Mouse (Mus musculus): ENCODE results near the gene Pmel. TPM values are rescaled to one million over a fixed set of nuclear protein-coding genes. Genes with fewer than 3 reads are reported as not detected.
A peak's percentile ranks its signal among the peaks of the same experiment; 100 is the strongest.

Gene Pmel
- total RNA-seq (2012; rRNA removed), result 7.1 and 7.6 TPM in 2 replicates
- total RNA-seq (2014; rRNA removed), result 5.3 and 5.5 TPM in 2 replicates
- 8.8 and 9.4 TPM in 2 replicates for polyA plus RNA-seq (2012; ENCODE audit: insufficient read length, low read depth)

- Histone ChIP-seq H3K36me3 (replicated peaks in 1 of 2; ENCODE audit: control insufficient read depth in 1 of 2, insufficient read depth in 1 of 2, low read length in 1 of 2) (peaks cover 35 to 41% of the 10 kb centered on the region in 2 experiments), H3K79me2 (replicated peaks; ENCODE audit: control insufficient read depth, extremely low read depth, insufficient read depth, poor library complexity, severe bottlenecking) (peaks cover 22% of the 10 kb centered on the region), H3K9ac (ENCODE audit: insufficient read depth, low read depth) (peak within 1 kb of the TSS; percentile 98), H3K9me3 (replicated peaks; ENCODE audit: low read length) (no peaks in the 10 kb centered on the region), H3K4me1 (ENCODE audit: control insufficient read depth in 1 of 2, insufficient read depth in 2 of 2) (peaks cover 3 to 42% of the 10 kb centered on the region in 2 experiments; a peak in 3 of 4 replicates), H3K4me3 (replicated peaks in 1 of 3; ENCODE audit: low read depth in 2 of 3, low read length in 2 of 3, poor library complexity in 1 of 3) (peak within 1 kb of the TSS; percentile 77 to 90 (median 80)), H3K4me2 (ENCODE audit: insufficient read depth, low read depth, poor library complexity, severe bottlenecking) (peak within 1 kb of the TSS; percentile 91), H3K27me3 (replicated peaks) (no peaks in the 10 kb centered on the region), H3K27ac (ENCODE audit: insufficient read depth, low read depth) (peak within 1 kb of the TSS; percentile 52)
- TF ChIP-seq MYC (IDR thresholded peaks at IDR 0.05; ENCODE audit: low read depth, low read length), result no peak
- no peak for TF ChIP-seq SMC3 (IDR thresholded peaks at IDR 0.05; ENCODE audit: low read depth, low read length)
- no peak for TF ChIP-seq POLR2A (IDR thresholded peaks at IDR 0.05; ENCODE audit: low read depth, low read length)
- TF ChIP-seq MAZ (IDR thresholded peaks at IDR 0.05; ENCODE audit: low read depth, low read length), result no peak
- TF ChIP-seq ELF1 (IDR thresholded peaks at IDR 0.05; ENCODE audit: low read depth, low read length), result no peak
- TF ChIP-seq NRF1 (IDR thresholded peaks at IDR 0.05; ENCODE audit: low read depth, low read length), result no peak
- TF ChIP-seq GABPA (IDR thresholded peaks at IDR 0.05; ENCODE audit: insufficient replicate concordance, low read depth, low read length), result no peak
- no peak for TF ChIP-seq UBTF (IDR thresholded peaks at IDR 0.05; ENCODE audit: low read depth, low read length)
- TF ChIP-seq MXI1 (IDR thresholded peaks at IDR 0.05; ENCODE audit: low read depth, low read length), result no peak
- in situ Hi-C loops (cut with MboI; ENCODE audit: low pct_ligation_motif_present, low pct_unique_long_range_greater_than_20kb, low sequenced_read_pairs) (no loop called here), dilution Hi-C loops (cut with MboI; ENCODE audit: extremely low pct_ligation_motif_present, extremely low pct_unique_long_range_greater_than_20kb, low sequenced_read_pairs) (no loop called here)
- DNase-seq (ENCODE audit: extremely low read depth), result no peak
Observed at GRCm38 (mm10) chr10:128703895-128704294, at the start of gene Pmel. Gene Pmel (plus strand): TSS chr10:128704195.

GRCm38 (mm10) chr10:128655254-128655653 is 48.7 kb upstream of the Pmel start:
- dilution Hi-C loops (cut with MboI; ENCODE audit: extremely low pct_ligation_motif_present, extremely low pct_unique_long_range_greater_than_20kb, low sequenced_read_pairs), result no loop called here
- H3K9ac ChIP-seq (ENCODE audit: insufficient read depth, low read depth), result no peak overlapping the region
- no peak for TF ChIP-seq POLR2A (IDR thresholded peaks at IDR 0.05; ENCODE audit: low read depth, low read length)
- TF ChIP-seq RAD21 (IDR thresholded peaks at IDR 0.05; ENCODE audit: low read depth, low read length), result no peak
- TF ChIP-seq JUND (conservative IDR thresholded peaks at IDR 0.05; ENCODE audit: low read depth, low read length), result no peak
- TF ChIP-seq KAT2A (IDR thresholded peaks at IDR 0.05; ENCODE audit: insufficient replicate concordance, low read length), result no peak
- TF ChIP-seq HCFC1 (IDR thresholded peaks at IDR 0.05; ENCODE audit: low read depth, low read length), result no peak
- no peak for TF ChIP-seq JUN (IDR thresholded peaks at IDR 0.05; ENCODE audit: insufficient read depth, low read depth, low read length)
- TF ChIP-seq MAX (IDR thresholded peaks at IDR 0.05; ENCODE audit: low read length), result no peak
- TF ChIP-seq ELF1 (IDR thresholded peaks at IDR 0.05; ENCODE audit: low read depth, low read length), result no peak
- no peak for TF ChIP-seq MAZ (IDR thresholded peaks at IDR 0.05; ENCODE audit: low read depth, low read length)
- TF ChIP-seq ZC3H11A (IDR thresholded peaks at IDR 0.05; ENCODE audit: low read depth, low read length), result no peak
- TF ChIP-seq ZKSCAN1 (IDR thresholded peaks at IDR 0.05; ENCODE audit: borderline replicate concordance, low read depth, low read length), result no peak
- no peak for TF ChIP-seq NELFE (IDR thresholded peaks at IDR 0.05; ENCODE audit: low read depth, low read length)
- no peak for TF ChIP-seq IRF4 (IDR thresholded peaks at IDR 0.05; ENCODE audit: low read depth, low read length)
- no peak for TF ChIP-seq SIN3A (IDR thresholded peaks at IDR 0.05; ENCODE audit: low read length)
- no peak for TF ChIP-seq TCF12 (IDR thresholded peaks at IDR 0.05; ENCODE audit: low read depth, low read length)
- TF ChIP-seq ZNF384 (IDR thresholded peaks at IDR 0.05; ENCODE audit: low read depth, low read length), result no peak
- H3K27ac ChIP-seq (ENCODE audit: insufficient read depth, low read depth), result no peak overlapping the region
- no peaks in the 10 kb centered on the region for H3K9me3 ChIP-seq (replicated peaks; ENCODE audit: low read length)
- H3K4me3 ChIP-seq (replicated peaks in 1 of 3; ENCODE audit: low read depth in 2 of 3, low read length in 2 of 3, poor library complexity in 1 of 3), result no peak overlapping the region
- DNase-seq (ENCODE audit: extremely low read depth), result no peak
- H3K36me3 ChIP-seq (replicated peaks in 1 of 2; ENCODE audit: control insufficient read depth in 1 of 2, insufficient read depth in 1 of 2, low read length in 1 of 2), result no peaks in the 10 kb centered on the region
- H3K4me1 ChIP-seq (ENCODE audit: control insufficient read depth in 1 of 2, insufficient read depth in 2 of 2), result peaks cover 5 to 11% of the 10 kb centered on the region in 2 experiments; a peak in 3 of 4 replicates
- H3K79me2 ChIP-seq (replicated peaks; ENCODE audit: control insufficient read depth, extremely low read depth, insufficient read depth, poor library complexity, severe bottlenecking), result no peaks in the 10 kb centered on the region
- in situ Hi-C loops (cut with MboI; ENCODE audit: low pct_ligation_motif_present, low pct_unique_long_range_greater_than_20kb, low sequenced_read_pairs), result no loop called here
- H3K27me3 ChIP-seq (replicated peaks), result no peaks in the 10 kb centered on the region
- no peak overlapping the region for H3K4me2 ChIP-seq (ENCODE audit: insufficient read depth, low read depth, poor library complexity, severe bottlenecking)
